Mouse (Mus musculus): ENCODE measurements around the gene Gfra1.

- no peak for TF ChIP-seq CTCF (conservative IDR thresholded peaks at IDR 0.05 in 1 of 2, IDR thresholded peaks at IDR 0.05 in 1 of 2; ENCODE audit: low read depth in 2 of 2, low read length in 2 of 2)
- no peak for TF ChIP-seq ETS1 (conservative IDR thresholded peaks at IDR 0.05; ENCODE audit: low read depth, low read length)
- TF ChIP-seq TBP (conservative IDR thresholded peaks at IDR 0.05; ENCODE audit: low read depth, low read length), result no peak
- no peak for TF ChIP-seq USF1 (IDR thresholded peaks at IDR 0.05; ENCODE audit: low read depth, low read length)
- no peak for TF ChIP-seq POLR2AphosphoS2 (IDR thresholded peaks at IDR 0.05; ENCODE audit: low read depth, low read length)
- no peak for TF ChIP-seq MEF2A (IDR thresholded peaks at IDR 0.05; ENCODE audit: borderline replicate concordance, low read depth, low read length)
- TF ChIP-seq ZKSCAN1 (IDR thresholded peaks at IDR 0.05; ENCODE audit: borderline replicate concordance, low read depth, low read length), result no peak
- TF ChIP-seq EP300 (IDR thresholded peaks at IDR 0.05; ENCODE audit: low read length), result no peak
- TF ChIP-seq POLR2A (IDR thresholded peaks at IDR 0.05; ENCODE audit: low read depth, low read length), result no peak
- no peak for TF ChIP-seq RAD21 (IDR thresholded peaks at IDR 0.05; ENCODE audit: low read depth, low read length)
- TF ChIP-seq RCOR1 (conservative IDR thresholded peaks at IDR 0.05; ENCODE audit: low read depth, low read length), result no peak
These were observed 59.7 kb downstream of the Gfra1 start for GRCm38 (mm10) chr19:58395785-58396603.
